Mouse (Mus musculus) midbrain, embryonic 10.5 days (tissue): ENCODE measurements around the gene Synpo2. TPM values are rescaled to one million over a fixed set of nuclear protein-coding genes. Genes with fewer than 3 reads are reported as not detected.

ENCODE experiments used
- DNase-seq: peaks from one replicate; pipeline ENCODE4 v3.0.0-alpha.2; 2017; ENCODE audit warnings: low spot score
- H3K27ac ChIP-seq: fragments of 300-500 bp; sonication (generic); replicated peaks from 2 replicates; pipeline ENCODE4 v1.5.1; 2016; ENCODE audit warnings: mild to moderate bottlenecking
- H3K27me3 ChIP-seq: fragments of 300-500 bp; sonication (generic); 2 replicates; pipeline ENCODE4 v1.6.1; 2016; ENCODE audit warnings: low read depth, mild to moderate bottlenecking; ENCODE audit not compliant: poor library complexity, severe bottlenecking
- H3K36me3 ChIP-seq: fragments of 300-500 bp; sonication (generic); 2 replicates; pipeline ENCODE4 v1.6.1; 2016; ENCODE audit warnings: mild to moderate bottlenecking, moderate library complexity
- H3K4me1 ChIP-seq: fragments of 300-500 bp; sonication (generic); 2 replicates; pipeline ENCODE4 v1.6.1; 2016
- H3K4me3 ChIP-seq: fragments of 300-500 bp; sonication (generic); 2 replicates; pipeline ENCODE4 v1.5.1; 2016; ENCODE audit warnings: mild to moderate bottlenecking, moderate library complexity
- H3K9me3 ChIP-seq: fragments of 300-500 bp; sonication (generic); replicated peaks from 2 replicates; pipeline ENCODE4 v1.6.1; 2016; ENCODE audit warnings: mild to moderate bottlenecking
- WGBS: fragments of 180-500 bp; shearing (Covaris S2); methylation state at CpG from one replicate; pipeline ENCODE4 v1.1.7; 2016; 5-methylcytosine and 5-hydroxymethylcytosine counted together
- polyA plus RNA-seq: library from polyadenylated mRNA; unstranded; fragments of >200 nt; fragmentation: Nextera tagmentation; extraction: Ambion mirVana; gene quantifications from 2 replicates; pipeline ENCODE4 v1.2.1, GENCODE M21; 2016

The Synpo2 gene
- polyA plus RNA-seq, 1 experiment from 2014 or later: 3.3 TPM

- Histone ChIP-seq H3K4me3 (no peak overlapping the region), H3K9me3 (no peaks in the 10 kb centered on the region), H3K27ac (no peak overlapping the region), H3K4me1 (peaks cover 20% of the 10 kb centered on the region), H3K36me3 (no peaks in the 10 kb centered on the region), H3K27me3 (peaks cover 39% of the 10 kb centered on the region)
- no peak for DNase-seq
- 32% methylated on average over 7 of the region's 7 CpGs for WGBS
Measured at GRCm38 (mm10) chr3:123237039-123237438, 1.1 kb upstream of the Synpo2 start.

GRCm38 (mm10) chr3:123235495-123235894 lies 454 bp downstream of the Synpo2 start:
- 22% methylated on average over 7 of the region's 7 CpGs for WGBS
- peak overlapping the region; percentile 61 for H3K27ac ChIP-seq

GRCm38 (mm10) chr3:123234191-123234836 lies 1.6 kb downstream of the Synpo2 start:
- Histone ChIP-seq H3K27me3 (peaks cover 39% of the 10 kb centered on the region), H3K4me3 (no peak overlapping the region), H3K9me3 (0 out of 2 replicates have a peak, but pooled peaks cover 4% of the 10 kb centered on the region), H3K27ac (no peak overlapping the region), H3K4me1 (peaks cover 20% of the 10 kb centered on the region), H3K36me3 (no peaks in the 10 kb centered on the region)
- 51% methylated on average over 16 of the region's 16 CpGs for WGBS
- DNase-seq: peak; percentile 12

More at GRCm38 (mm10) chr3:123235495-123235894, 454 bp downstream of the Synpo2 start:
- Histone ChIP-seq H3K4me3 (peak overlapping the region; percentile 62), H3K36me3 (no peaks in the 10 kb centered on the region), H3K4me1 (peaks cover 20% of the 10 kb centered on the region), H3K9me3 (0 out of 2 replicates have a peak, but pooled peaks cover 4% of the 10 kb centered on the region), H3K27me3 (peaks cover 39% of the 10 kb centered on the region)
- DNase-seq: no peak

- WGBS: 84% methylated on average over 2 of the region's 2 CpGs
- Histone ChIP-seq H3K27ac (no peak overlapping the region), H3K4me1 (peaks cover 13% of the 10 kb centered on the region), H3K9me3 (0 out of 2 replicates have a peak, but pooled peaks cover 4% of the 10 kb centered on the region), H3K27me3 (peaks cover 25% of the 10 kb centered on the region), H3K36me3 (no peaks in the 10 kb centered on the region), H3K4me3 (no peak overlapping the region)
- DNase-seq: no peak
Measured at GRCm38 (mm10) chr3:123231639-123232038, 4.3 kb downstream of the Synpo2 start.

GRCm38 (mm10) chr3:123227276-123227675 lies 8.7 kb downstream of the Synpo2 start:
- no peak for DNase-seq
- 91% methylated on average over 3 of the region's 3 CpGs for WGBS
- no peaks in the 10 kb centered on the region for H3K27me3 ChIP-seq
- H3K4me3 ChIP-seq: no peak overlapping the region
- 0 out of 2 replicates have a peak, but pooled peaks cover 4% of the 10 kb centered on the region for H3K9me3 ChIP-seq
- H3K27ac ChIP-seq: no peak overlapping the region
- no peaks in the 10 kb centered on the region for H3K36me3 ChIP-seq
- no peaks in the 10 kb centered on the region for H3K4me1 ChIP-seq

- H3K4me3 ChIP-seq: no peak overlapping the region
- no peaks in the 10 kb centered on the region for H3K4me1 ChIP-seq
- H3K9me3 ChIP-seq: no peaks in the 10 kb centered on the region
- no peak overlapping the region for H3K27ac ChIP-seq
- H3K27me3 ChIP-seq: no peaks in the 10 kb centered on the region
- 62% methylated on average over 6 of the region's 6 CpGs for WGBS
- no peaks in the 10 kb centered on the region for H3K36me3 ChIP-seq
- DNase-seq: no peak
Measured at GRCm38 (mm10) chr3:123218646-123219045, 17.3 kb downstream of the Synpo2 start.

- 86% methylated on average over 4 of the region's 4 CpGs for WGBS
Measured at GRCm38 (mm10) chr3:123208891-123209290, 27.1 kb downstream of the Synpo2 start.

GRCm38 (mm10) chr3:123207386-123207785 lies 28.6 kb downstream of the Synpo2 start:
- no peaks in the 10 kb centered on the region for H3K27me3 ChIP-seq
- 85% methylated on average over 5 of the region's 5 CpGs for WGBS
- DNase-seq: no peak
- H3K27ac ChIP-seq: no peak overlapping the region
- H3K4me1 ChIP-seq: no peaks in the 10 kb centered on the region
- no peaks in the 10 kb centered on the region for H3K9me3 ChIP-seq
- no peak overlapping the region for H3K4me3 ChIP-seq
- H3K36me3 ChIP-seq: no peaks in the 10 kb centered on the region

More at GRCm38 (mm10) chr3:123208891-123209290, 27.1 kb downstream of the Synpo2 start:
- H3K27me3 ChIP-seq: no peaks in the 10 kb centered on the region
- H3K27ac ChIP-seq: no peak overlapping the region
- no peak overlapping the region for H3K4me3 ChIP-seq
- no peaks in the 10 kb centered on the region for H3K36me3 ChIP-seq
- DNase-seq: no peak
- H3K4me1 ChIP-seq: no peaks in the 10 kb centered on the region
- no peaks in the 10 kb centered on the region for H3K9me3 ChIP-seq

- no peaks in the 10 kb centered on the region for H3K4me1 ChIP-seq
- no peak overlapping the region for H3K27ac ChIP-seq
- no peak overlapping the region for H3K4me3 ChIP-seq
- no peaks in the 10 kb centered on the region for H3K36me3 ChIP-seq
- no peak for DNase-seq
- no peaks in the 10 kb centered on the region for H3K9me3 ChIP-seq
- no peaks in the 10 kb centered on the region for H3K27me3 ChIP-seq
- 89% methylated on average over 7 of the region's 7 CpGs for WGBS
Measured at GRCm38 (mm10) chr3:123205485-123205884, 30.5 kb downstream of the Synpo2 start.

- H3K4me3 ChIP-seq: no peak overlapping the region
- WGBS: 75% methylated on average over 6 of the region's 6 CpGs
- no peaks in the 10 kb centered on the region for H3K27me3 ChIP-seq
- no peaks in the 10 kb centered on the region for H3K36me3 ChIP-seq
- no peaks in the 10 kb centered on the region for H3K9me3 ChIP-seq
- no peaks in the 10 kb centered on the region for H3K4me1 ChIP-seq
- H3K27ac ChIP-seq: no peak overlapping the region
- DNase-seq: no peak
Measured at GRCm38 (mm10) chr3:123205065-123205464, 30.9 kb downstream of the Synpo2 start.

GRCm38 (mm10) chr3:123204658-123205057 lies 31.3 kb downstream of the Synpo2 start:
- WGBS: 61% methylated on average over 4 of the region's 4 CpGs
- no peaks in the 10 kb centered on the region for H3K4me1 ChIP-seq
- DNase-seq: no peak

GRCm38 (mm10) chr3:123201798-123202197 lies 34.2 kb downstream of the Synpo2 start:
- Histone ChIP-seq H3K4me3 (no peak overlapping the region), H3K27ac (no peak overlapping the region), H3K27me3 (no peaks in the 10 kb centered on the region), H3K36me3 (no peaks in the 10 kb centered on the region), H3K4me1 (no peaks in the 10 kb centered on the region), H3K9me3 (no peaks in the 10 kb centered on the region)
- WGBS: 94% methylated on average over 2 of the region's 2 CpGs
- no peak for DNase-seq

More at GRCm38 (mm10) chr3:123204658-123205057, 31.3 kb downstream of the Synpo2 start:
- Histone ChIP-seq H3K4me3 (no peak overlapping the region), H3K36me3 (no peaks in the 10 kb centered on the region), H3K27ac (no peak overlapping the region), H3K9me3 (no peaks in the 10 kb centered on the region), H3K27me3 (no peaks in the 10 kb centered on the region)

GRCm38 (mm10) chr3:123193740-123194139 lies 42.2 kb downstream of the Synpo2 start:
- Histone ChIP-seq H3K9me3 (no peaks in the 10 kb centered on the region), H3K4me3 (no peak overlapping the region), H3K27me3 (no peaks in the 10 kb centered on the region), H3K36me3 (no peaks in the 10 kb centered on the region), H3K4me1 (no peaks in the 10 kb centered on the region; the same call in 1 of the 2 replicates), H3K27ac (no peak overlapping the region)
- WGBS: 88% methylated on average over 4 of the region's 4 CpGs
- DNase-seq: no peak
